Mouse (Mus musculus) heart, embryonic 14.5 days (tissue): ENCODE measurements around the gene Kcnk15. TPM values are rescaled to one million over a fixed set of nuclear protein-coding genes. Genes with fewer than 3 reads are reported as not detected.

ENCODE experiments used
- ATAC-seq: fragments of 200-750 bp; cut with Nextera tagmentation; 2 replicates; pipeline ENCODE4 v1.8.0; 2017; ENCODE audit warnings: low read depth, moderate TSS enrichment; ENCODE audit not compliant: insufficient number of reproducible peaks, insufficient read depth, low FRiP score
- H3K27ac ChIP-seq, 2 experiments: fragments of 200-500 bp in 1 of 2; fragments of 300-500 bp in 1 of 2; sonication (generic) in 1 of 2; replicated peaks in 1 of 2; 2 replicates each; pipeline ENCODE4 v1.5.1; 2012 to 2014; ENCODE audit warnings: low read depth in 2 of 2, low read length in 2 of 2, control low read depth in 1 of 2, mild to moderate bottlenecking in 1 of 2, mixed read lengths in 1 of 2; ENCODE audit not compliant: control insufficient read depth in 1 of 2, insufficient read depth in 1 of 2
- H3K27me3 ChIP-seq: fragments of 300-500 bp; sonication (generic); 2 replicates; pipeline ENCODE4 v1.6.1; 2014; ENCODE audit warnings: mild to moderate bottlenecking, low read length, control low read depth; ENCODE audit not compliant: control insufficient read depth, insufficient read depth
- H3K36me3 ChIP-seq: fragments of 300-500 bp; sonication (generic); 2 replicates; pipeline ENCODE4 v1.6.1; 2014; ENCODE audit warnings: mild to moderate bottlenecking, control low read depth, low read length, mixed read lengths; ENCODE audit not compliant: control insufficient read depth, insufficient read depth
- H3K4me1 ChIP-seq, 2 experiments: fragments of 200-500 bp in 1 of 2; fragments of 300-500 bp in 1 of 2; sonication (generic) in 1 of 2; 2 replicates each; pipeline ENCODE4 v1.6.1; 2012 to 2014; ENCODE audit warnings: low read length in 2 of 2, control low read depth in 1 of 2, mixed read lengths in 1 of 2; ENCODE audit not compliant: control insufficient read depth in 2 of 2, insufficient read depth in 2 of 2
- H3K4me2 ChIP-seq: fragments of 300-500 bp; sonication (generic); 2 replicates; pipeline ENCODE4 v1.6.1; 2014; ENCODE audit warnings: mild to moderate bottlenecking, low read length
- H3K4me3 ChIP-seq, 2 experiments: fragments of 200-500 bp in 1 of 2; fragments of 300-500 bp in 1 of 2; sonication (generic) in 1 of 2; 2 replicates each; pipeline ENCODE4 v1.5.1; 2012 to 2014; ENCODE audit warnings: low read length in 2 of 2, mild to moderate bottlenecking in 2 of 2, control low read depth in 1 of 2, low read depth in 1 of 2, moderate library complexity in 1 of 2; ENCODE audit not compliant: control insufficient read depth in 1 of 2, insufficient read depth in 1 of 2
- H3K9ac ChIP-seq: fragments of 300-500 bp; sonication (generic); 2 replicates; pipeline ENCODE4 v1.6.1; 2014; ENCODE audit warnings: mild to moderate bottlenecking, low read length
- H3K9me3 ChIP-seq: fragments of 300-500 bp; sonication (generic); 2 replicates; pipeline ENCODE4 v1.6.1; 2016; ENCODE audit warnings: low read length, control low read depth; ENCODE audit not compliant: control insufficient read depth
- WGBS: fragments of 180-500 bp; shearing (Covaris S2); extraction: QIAGEN DNeasy Blood & Tissue Kit; methylation state at CpG from one replicate; pipeline ENCODE4 v1.1.7; 2014; 5-methylcytosine and 5-hydroxymethylcytosine counted together
- polyA plus RNA-seq: library from polyadenylated mRNA; unstranded; fragments of >200 nt; fragmentation: Nextera tagmentation; extraction: Ambion mirVana; gene quantifications from 2 replicates; pipeline ENCODE4 v1.2.1, GENCODE M21; 2014

The Kcnk15 gene
- polyA plus RNA-seq, 1 experiment from 2014 or later, result not detected

- H3K9me3 ChIP-seq, result no peaks in the 10 kb centered on the region
- WGBS, result 57% methylated on average over 7 of the region's 7 CpGs
- H3K36me3 ChIP-seq, result no peaks in the 10 kb centered on the region
- H3K4me1 ChIP-seq, result no peaks in the 10 kb centered on the region
- H3K9ac ChIP-seq, result no peak overlapping the region
- ATAC-seq, result no peak
- H3K27me3 ChIP-seq, result no peaks in the 10 kb centered on the region
- H3K4me2 ChIP-seq, result no peak overlapping the region
- H3K27ac ChIP-seq, result no peak overlapping the region
- H3K4me3 ChIP-seq, result no peak overlapping the region
Observed at GRCm38 (mm10) chr2:163893446-163894370, 40.3 kb downstream of the Kcnk15 start.

DNA sequence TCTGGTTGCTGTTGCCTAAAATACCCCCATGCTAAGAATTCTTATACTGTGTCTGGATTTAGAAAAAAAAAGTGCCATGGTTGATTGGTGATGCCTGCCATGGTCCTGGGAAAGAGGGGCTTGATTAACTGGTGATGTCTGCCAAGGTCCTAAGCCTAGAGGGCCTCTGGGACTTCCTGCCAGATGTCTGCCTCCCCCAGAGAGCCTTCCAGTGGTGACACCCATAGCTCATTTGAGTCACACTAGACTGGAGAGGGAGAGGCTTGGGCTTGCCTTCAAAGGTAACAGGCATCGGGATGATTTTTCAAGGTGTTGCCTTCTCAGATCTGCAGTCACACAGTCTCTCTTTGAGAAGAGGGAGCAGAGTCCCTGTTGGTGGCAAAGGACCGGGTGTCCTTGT, 41.7 kb downstream of the Kcnk15 start:
- peaks cover 6% of the 10 kb centered on the region in 2 experiments; a peak in 3 of 4 replicates for H3K4me1 ChIP-seq
- no peak overlapping the region for H3K4me3 ChIP-seq
- no peak overlapping the region for H3K9ac ChIP-seq
- no peaks in the 10 kb centered on the region for H3K36me3 ChIP-seq
- no peak overlapping the region for H3K27ac ChIP-seq
- no peaks in the 10 kb centered on the region for H3K9me3 ChIP-seq
- H3K4me2 ChIP-seq, result no peak overlapping the region
- WGBS, result 63% methylated on average over 2 of the region's 2 CpGs
- H3K27me3 ChIP-seq, result no peaks in the 10 kb centered on the region
- ATAC-seq, result no peak

DNA sequence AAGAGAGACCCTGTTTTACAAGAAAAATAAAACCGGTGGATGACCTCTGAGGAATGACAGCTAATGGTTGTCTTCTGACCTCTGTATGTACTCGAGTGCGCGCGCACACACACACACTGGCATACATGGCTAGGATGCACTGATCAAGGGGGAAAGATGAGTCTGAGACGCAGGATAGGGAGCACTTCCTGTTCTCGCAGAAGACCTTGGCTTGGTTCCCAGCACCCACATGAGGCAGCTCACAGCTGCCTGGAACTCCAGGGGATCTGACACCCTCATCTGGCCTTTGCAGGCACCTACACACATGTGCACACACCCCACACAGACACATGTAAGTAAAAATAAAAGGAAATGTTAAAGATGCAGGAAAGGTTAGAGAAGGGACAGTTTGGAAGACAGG, 43.6 kb downstream of the Kcnk15 start:
- H3K27ac ChIP-seq, result no peak overlapping the region
- no peaks in the 10 kb centered on the region for H3K27me3 ChIP-seq
- WGBS, result 86% methylated on average over 7 of the region's 7 CpGs
- H3K9ac ChIP-seq, result no peak overlapping the region
- H3K4me3 ChIP-seq, result no peak overlapping the region
- H3K36me3 ChIP-seq, result no peaks in the 10 kb centered on the region
- H3K4me2 ChIP-seq, result no peak overlapping the region
- ATAC-seq, result no peak
- H3K9me3 ChIP-seq, result no peaks in the 10 kb centered on the region
- H3K4me1 ChIP-seq, result peaks cover 9% of the 10 kb centered on the region in 2 experiments; a peak in 3 of 4 replicates

DNA sequence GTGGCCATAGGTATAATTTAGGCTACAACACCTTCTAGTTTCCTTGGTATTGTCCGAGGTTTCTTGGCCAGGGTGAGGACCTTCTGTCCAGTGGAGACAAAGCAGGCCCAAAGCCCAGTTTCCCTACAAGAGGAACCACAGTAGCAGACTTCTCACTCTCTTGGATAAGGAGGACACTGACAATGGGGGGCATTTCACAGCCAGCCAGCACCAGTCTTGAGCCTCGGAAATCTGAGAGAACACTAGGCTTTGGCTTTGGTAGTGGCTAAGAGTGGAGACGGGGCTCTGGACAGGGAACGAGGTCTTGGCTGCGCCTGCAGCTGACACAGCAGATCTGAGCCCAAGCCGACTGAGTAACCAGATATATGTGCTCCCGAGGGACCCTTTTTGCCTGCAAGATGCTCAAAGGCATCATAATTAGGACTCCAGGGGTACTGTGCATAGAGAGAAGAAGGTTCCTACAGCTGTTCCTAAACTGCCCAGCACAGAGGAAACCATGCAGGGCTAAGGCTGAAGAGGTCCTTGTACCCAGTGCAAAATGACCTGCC, 44.6 kb downstream of the Kcnk15 start:
- Histone ChIP-seq H3K27me3 (no peaks in the 10 kb centered on the region), H3K4me3 (no peak overlapping the region), H3K9ac (no peak overlapping the region), H3K27ac (no peak overlapping the region), H3K36me3 (no peaks in the 10 kb centered on the region), H3K4me1 (peaks cover 9% of the 10 kb centered on the region in 2 experiments; a peak in 3 of 4 replicates), H3K4me2 (no peak overlapping the region), H3K9me3 (no peaks in the 10 kb centered on the region)
- ATAC-seq, result no peak
- 57% methylated on average over 7 of the region's 7 CpGs for WGBS

DNA sequence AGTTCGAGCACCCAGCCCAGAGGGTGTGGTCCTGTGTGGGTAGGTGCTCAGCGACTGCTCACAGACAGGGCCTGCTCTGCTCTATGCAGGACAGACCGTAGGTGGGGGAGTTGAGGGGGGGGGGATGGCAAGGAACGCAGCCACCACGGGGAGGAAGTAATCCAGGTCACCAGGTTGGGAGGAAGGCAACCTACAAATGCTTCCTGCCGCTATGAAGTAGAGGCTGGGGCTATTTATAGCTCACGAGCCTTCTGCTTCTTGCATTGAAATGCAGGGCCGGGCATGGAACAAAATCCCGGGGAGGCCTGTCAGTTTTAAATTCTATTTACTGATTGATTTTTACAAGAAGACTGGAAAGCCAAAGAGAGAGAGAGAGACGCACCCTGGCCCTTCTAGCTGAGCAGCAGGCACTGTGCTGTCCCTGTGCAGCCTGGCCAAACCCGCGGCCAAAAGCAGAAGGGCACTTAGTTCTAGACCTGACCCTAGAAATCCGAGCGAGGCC, 46.5 kb downstream of the Kcnk15 start:
- WGBS, result 27% methylated on average over 14 of the region's 14 CpGs
- H3K27me3 ChIP-seq, result no peaks in the 10 kb centered on the region
- H3K4me2 ChIP-seq, result peak overlapping the region; percentile 27
- no peak for ATAC-seq
- H3K9me3 ChIP-seq, result no peaks in the 10 kb centered on the region
- H3K9ac ChIP-seq, result no peak overlapping the region
- H3K27ac ChIP-seq, result no peak overlapping the region
- peaks cover 9% of the 10 kb centered on the region in 2 experiments; a peak in 3 of 4 replicates for H3K4me1 ChIP-seq
- H3K4me3 ChIP-seq, result no peak overlapping the region
- no peaks in the 10 kb centered on the region for H3K36me3 ChIP-seq

- no peak overlapping the region for H3K4me3 ChIP-seq
- peaks cover 9% of the 10 kb centered on the region in 2 experiments; a peak in 3 of 4 replicates for H3K4me1 ChIP-seq
- H3K27me3 ChIP-seq, result no peaks in the 10 kb centered on the region
- ATAC-seq, result no peak
- H3K36me3 ChIP-seq, result no peaks in the 10 kb centered on the region
- 81% methylated on average over 7 of the region's 7 CpGs for WGBS
- H3K27ac ChIP-seq, result no peak overlapping the region
- H3K4me2 ChIP-seq, result no peak overlapping the region
- H3K9me3 ChIP-seq, result no peaks in the 10 kb centered on the region
- H3K9ac ChIP-seq, result no peak overlapping the region
Observed at GRCm38 (mm10) chr2:163901043-163901442, 47.6 kb downstream of the Kcnk15 start.

- no peak overlapping the region for H3K9ac ChIP-seq
Observed at GRCm38 (mm10) chr2:163902448-163902847, 49.0 kb downstream of the Kcnk15 start.

More at GRCm38 (mm10) chr2:163902448-163902847, 49.0 kb downstream of the Kcnk15 start:
- Histone ChIP-seq H3K9me3 (no peaks in the 10 kb centered on the region), H3K4me1 (peaks cover 9% of the 10 kb centered on the region in 2 experiments; a peak in 3 of 4 replicates), H3K36me3 (no peaks in the 10 kb centered on the region), H3K27me3 (peaks cover 4% of the 10 kb centered on the region), H3K27ac (no peak overlapping the region), H3K4me2 (no peak overlapping the region), H3K4me3 (no peak overlapping the region)
- 75% methylated on average over 4 of the region's 4 CpGs for WGBS
- ATAC-seq, result no peak
